Mouse (Mus musculus) testis, postnatal 14 days (tissue): Measurements from ENCODE around the gene Gon7.

Experiments
- DNase-seq: peaks from one replicate; pipeline ENCODE4 v3.0.0; 2021; ENCODE audit warnings: low spot score

The Gon7 gene

DNA sequence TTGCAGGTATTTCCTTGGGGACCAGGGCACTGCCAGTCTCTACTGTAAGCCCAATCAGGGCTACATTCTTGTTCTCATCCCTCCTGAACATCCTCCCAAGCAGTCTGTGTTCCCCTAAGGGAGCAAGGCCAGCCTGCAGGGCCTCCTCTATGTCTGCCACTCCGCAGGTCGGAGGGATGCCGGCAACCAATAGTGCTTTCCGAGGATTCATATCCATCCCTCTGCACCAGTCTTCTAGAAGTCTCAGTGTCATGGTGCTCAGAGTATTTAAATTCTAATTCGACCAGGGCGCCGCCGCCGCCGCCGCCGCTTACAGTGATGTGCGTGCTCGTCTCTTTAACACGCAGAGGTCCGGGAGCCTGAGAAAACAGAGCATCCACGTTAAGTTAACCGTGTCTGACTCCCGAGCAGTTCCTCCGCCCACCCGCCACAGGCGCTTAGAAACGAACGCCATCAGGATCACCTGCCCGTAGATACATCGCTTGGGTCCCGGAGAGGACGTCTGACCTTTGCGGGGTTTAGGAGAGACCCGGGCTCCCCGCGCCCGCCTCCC lies 14.5 kb downstream of the Gon7 start:
- peak; percentile 20 for DNase-seq

- no peak for DNase-seq
Observed at GRCm38 (mm10) chr12:102742056-102742455, 15.5 kb downstream of the Gon7 start.

GRCm38 (mm10) chr12:102740285-102740684 lies 17.3 kb downstream of the Gon7 start:
- DNase-seq = no peak

- DNase-seq = no peak
Observed at GRCm38 (mm10) chr12:102739096-102739495, 18.5 kb downstream of the Gon7 start.

GRCm38 (mm10) chr12:102733381-102733780 lies 24.2 kb downstream of the Gon7 start:
- peak; percentile 50 for DNase-seq

GRCm38 (mm10) chr12:102730798-102731619 lies 26.6 kb downstream of the Gon7 start:
- no peak for DNase-seq

- DNase-seq = peak; percentile 79
Observed at GRCm38 (mm10) chr12:102729855-102730797, 27.5 kb downstream of the Gon7 start.

DNA sequence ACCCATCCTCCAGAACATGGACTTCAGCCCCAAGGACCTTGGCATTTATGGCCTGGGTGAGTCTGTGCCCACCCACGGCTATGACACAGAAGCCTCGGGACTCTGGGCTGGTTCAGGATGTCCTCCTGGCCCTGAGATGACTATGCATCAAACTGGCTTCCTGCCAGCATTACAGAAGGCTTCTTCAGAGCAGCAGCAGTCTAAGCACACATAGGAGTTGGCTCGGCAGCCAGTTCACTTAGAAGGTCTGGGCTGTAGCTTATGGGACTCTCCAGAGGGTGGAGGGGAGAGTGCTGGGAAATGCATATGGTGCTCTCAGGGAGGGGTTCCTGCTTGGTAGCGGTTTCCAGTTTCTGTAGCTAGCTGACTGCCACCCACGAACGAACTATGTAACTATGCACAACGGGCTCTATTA lies 31.8 kb downstream of the Gon7 start:
- no peak for DNase-seq

DNA sequence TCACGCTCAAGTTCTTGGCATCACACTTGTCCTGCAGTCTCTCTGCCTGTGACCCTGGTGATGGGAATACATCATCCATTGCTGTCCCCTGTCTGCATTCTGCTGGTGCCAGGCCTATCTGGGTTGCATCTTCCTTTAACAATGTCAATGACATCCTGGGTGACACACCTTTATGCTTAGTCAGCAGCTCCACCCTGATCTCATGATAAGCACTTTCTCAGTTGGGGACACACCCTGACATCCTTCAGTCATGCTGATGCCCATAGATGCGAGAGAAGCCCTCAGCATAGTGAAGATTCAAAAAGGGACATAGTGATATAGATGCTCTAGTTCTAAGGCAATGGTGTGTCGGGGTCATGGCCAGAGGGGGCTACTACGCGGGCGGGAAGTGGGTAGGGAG lies 32.5 kb downstream of the Gon7 start:
- DNase-seq = no peak

DNA sequence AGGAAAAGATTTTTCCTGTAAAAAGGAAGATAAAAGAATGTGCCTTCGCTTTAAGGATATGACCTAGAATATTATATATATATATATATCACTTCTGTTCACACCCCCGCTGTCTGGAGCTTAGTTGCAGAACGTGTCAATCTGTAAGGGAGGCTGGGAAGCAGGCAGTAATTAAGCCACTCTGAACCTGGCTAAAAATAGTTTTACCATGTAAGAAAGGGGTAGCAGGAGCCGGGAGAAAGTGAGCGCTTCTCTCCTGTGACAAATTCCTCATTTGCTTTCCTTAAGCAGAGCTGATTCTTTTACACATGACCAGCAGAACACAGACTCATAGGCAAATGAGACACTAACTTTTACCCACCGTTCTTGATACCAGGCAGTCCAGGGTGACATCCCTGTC lies 33.7 kb downstream of the Gon7 start:
- no peak for DNase-seq

- DNase-seq = no peak
Observed at GRCm38 (mm10) chr12:102722966-102723365, 34.6 kb downstream of the Gon7 start.

DNA sequence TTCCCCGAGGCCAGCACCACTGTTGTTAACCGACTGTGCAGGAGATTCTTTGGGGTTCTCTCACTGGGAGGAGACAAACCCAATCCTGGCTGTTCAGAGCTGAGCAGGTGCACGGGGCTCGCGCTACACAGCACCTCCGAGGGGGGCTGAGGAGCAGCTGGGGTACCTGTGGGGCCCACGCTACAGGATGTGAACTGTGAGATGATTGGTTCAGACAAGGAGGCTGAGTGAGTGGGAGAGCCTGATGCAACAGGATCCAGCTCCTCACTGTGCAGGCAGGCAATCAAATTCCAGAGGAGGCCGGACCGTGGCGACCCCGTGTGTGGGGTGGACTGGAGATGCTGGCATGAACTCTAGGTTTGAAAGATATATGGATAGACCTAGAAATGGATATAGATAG lies 35.2 kb downstream of the Gon7 start:
- no peak for DNase-seq

- no peak for DNase-seq
Observed at GRCm38 (mm10) chr12:102719552-102720315, 37.9 kb downstream of the Gon7 start.

DNA sequence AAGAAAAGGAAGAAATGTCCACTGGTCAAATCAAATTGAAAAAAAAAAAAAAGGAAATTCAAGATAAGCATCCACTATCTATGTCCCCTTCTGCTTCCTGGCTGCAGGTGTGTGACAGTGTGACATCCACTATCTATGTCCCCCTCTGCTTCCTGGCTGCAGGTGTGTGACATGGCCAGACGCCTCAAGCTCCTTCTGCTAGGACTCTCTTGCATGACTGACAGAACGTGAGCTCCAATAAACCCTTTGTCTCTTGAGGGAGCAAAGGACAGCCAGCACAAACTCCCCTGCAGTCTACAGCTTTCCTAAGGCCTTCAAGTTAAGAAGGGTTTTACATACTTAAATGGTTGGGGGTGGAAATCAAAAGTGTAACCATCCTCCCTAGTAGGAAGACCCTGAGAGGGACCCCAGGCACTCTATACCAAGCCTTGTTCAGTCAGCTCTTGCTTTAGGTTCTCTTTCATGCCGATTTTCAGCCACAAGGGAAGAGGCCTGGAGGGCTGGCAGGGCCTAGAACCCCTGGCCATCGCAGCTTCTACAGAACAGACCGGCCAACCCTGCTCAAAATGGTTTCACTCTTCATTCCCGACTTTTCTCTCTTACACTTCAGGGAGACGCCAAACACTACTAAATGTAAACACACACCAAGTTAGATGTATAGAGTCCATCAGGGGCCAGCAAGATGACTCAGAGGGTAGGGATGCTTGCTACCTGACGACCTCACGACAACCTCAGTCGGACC lies 42.8 kb downstream of the Gon7 start:
- DNase-seq = no peak

DNA sequence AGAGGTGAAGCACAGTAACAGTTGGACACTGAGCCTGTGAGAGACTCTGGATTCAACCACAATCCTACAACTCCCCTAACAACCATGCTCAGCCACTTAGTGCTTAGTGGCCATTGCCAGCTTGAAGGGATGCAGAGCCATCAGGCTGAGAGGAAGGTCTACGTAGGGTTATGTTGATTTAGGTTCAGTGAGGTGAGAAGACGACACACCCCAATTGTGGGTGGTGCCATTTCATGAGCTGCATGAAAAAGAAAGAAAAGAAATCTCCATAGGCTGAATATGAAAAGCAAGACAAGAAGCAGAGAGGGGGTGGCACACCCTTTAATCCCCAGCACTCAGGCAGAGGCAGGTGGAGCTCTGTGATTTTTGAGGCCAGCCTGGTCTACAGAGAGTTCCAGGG lies 43.5 kb downstream of the Gon7 start:
- no peak for DNase-seq

- no peak for DNase-seq
Observed at GRCm38 (mm10) chr12:102713153-102713865, 44.3 kb downstream of the Gon7 start.

DNA sequence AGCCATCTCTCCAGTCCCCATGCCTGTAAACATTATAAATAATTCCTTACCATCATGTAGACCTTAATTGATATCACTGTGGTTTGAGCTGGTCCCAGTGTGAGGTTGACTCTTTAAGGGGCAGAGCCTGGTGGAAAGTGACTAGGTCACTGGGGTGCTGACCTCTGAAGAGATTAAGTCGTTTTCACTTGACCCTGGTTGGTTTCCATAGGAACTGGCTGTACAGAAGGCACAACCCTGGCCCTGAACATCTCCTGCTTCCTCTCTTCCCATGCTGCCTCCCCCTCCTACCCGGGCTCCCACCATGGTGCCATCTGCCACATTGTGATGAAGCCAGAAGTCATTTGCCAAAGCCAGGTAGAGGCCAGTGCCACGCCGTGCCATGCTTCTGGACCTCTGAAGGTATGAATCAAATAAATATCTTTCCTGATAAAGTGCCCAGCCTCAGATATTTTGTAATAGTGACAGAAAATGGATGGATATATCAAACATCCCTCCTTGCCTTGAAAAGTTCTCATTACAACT lies 46.7 kb downstream of the Gon7 start:
- DNase-seq = no peak

DNA sequence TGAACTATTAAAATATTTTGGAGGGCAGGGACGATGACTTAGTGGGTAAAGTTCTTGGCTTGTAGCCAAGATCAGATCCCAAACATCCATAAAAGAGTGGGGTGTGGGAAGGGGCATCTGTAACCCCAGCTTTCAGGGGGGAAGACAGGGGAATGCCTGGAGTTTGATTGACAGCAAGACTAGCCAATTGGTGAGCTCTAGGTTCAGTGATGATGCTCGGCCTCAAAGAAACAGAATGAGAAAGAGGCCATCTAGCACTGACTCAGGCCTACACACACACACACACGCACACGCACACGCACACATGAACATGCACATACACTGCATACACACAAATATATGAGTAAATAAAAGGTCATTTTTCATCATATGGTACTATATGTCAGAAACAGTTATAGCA lies 47.7 kb downstream of the Gon7 start:
- DNase-seq = no peak

- DNase-seq = no peak
Observed at GRCm38 (mm10) chr12:102708220-102708619, 49.4 kb downstream of the Gon7 start.

DNA sequence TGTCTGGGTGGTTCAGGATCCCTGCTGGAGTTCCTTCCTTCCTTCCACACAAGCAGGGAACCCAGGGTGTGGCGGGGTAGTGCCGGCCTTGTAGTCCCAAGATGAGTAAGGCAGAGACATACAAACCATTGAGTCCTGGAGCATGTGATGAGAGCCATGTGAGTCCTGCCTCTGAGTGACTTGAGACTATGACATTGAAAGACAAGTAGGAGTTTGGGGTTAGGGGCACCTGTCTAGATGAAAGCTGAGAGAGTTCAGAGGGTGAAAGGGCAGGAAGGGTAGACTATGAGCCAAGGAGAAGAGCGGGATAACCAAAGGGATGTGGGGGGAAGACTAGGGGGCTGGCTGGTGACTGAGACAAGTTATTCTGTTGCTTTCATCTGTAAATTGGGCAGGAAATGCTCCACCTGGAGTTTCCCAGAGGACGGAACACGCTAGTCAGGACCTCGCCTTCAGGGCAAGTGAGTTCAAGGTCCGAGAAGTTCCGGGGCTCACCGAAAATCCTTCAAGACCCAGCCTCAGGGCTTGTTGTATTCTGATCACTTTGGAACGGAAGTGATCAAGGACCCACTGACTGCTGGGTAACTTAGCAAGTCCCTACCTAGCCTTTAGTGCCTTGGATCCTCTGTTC lies 50.7 kb downstream of the Gon7 start:
- no peak for DNase-seq
